Mouse (Mus musculus) olfactory bulb, adult 2 months (tissue): ENCODE results near the gene Aaed1. TPM values are rescaled to one million over a fixed set of nuclear protein-coding genes. Genes with fewer than 3 reads are reported as not detected.

Experiments
- H3K27ac ChIP-seq: fragments of 200-500 bp; 2 replicates; pipeline ENCODE4 v1.5.1; 2012; ENCODE audit warnings: low read depth, low read length; ENCODE audit not compliant: insufficient read depth
- H3K4me1 ChIP-seq: fragments of 200-500 bp; 2 replicates; pipeline ENCODE4 v1.6.1; 2012; ENCODE audit warnings: low read length; ENCODE audit not compliant: control insufficient read depth, insufficient read depth
- H3K4me3 ChIP-seq: fragments of 200-500 bp; 2 replicates; pipeline ENCODE4 v1.5.1; 2012; ENCODE audit warnings: mild to moderate bottlenecking, low read depth, low read length, moderate library complexity; ENCODE audit not compliant: insufficient read depth
- CTCF ChIP-seq: fragments of 200-500 bp; IDR thresholded peaks from 2 replicates; pipeline ENCODE4 v1.5.1; 2012; ENCODE audit warnings: low read depth, mild to moderate bottlenecking, low read length, moderate library complexity; ENCODE audit not compliant: insufficient read depth
- POLR2A ChIP-seq: fragments of 200-500 bp; IDR thresholded peaks from 2 replicates; pipeline ENCODE4 v1.6.1; 2012; ENCODE audit warnings: mild to moderate bottlenecking, low read depth, low read length, moderate library complexity; ENCODE audit not compliant: insufficient read depth
- WGBS: fragments of 180-500 bp; shearing (Covaris S2); methylation state at CpG from one replicate; pipeline ENCODE4 v1.1.7; 2018; 5-methylcytosine and 5-hydroxymethylcytosine counted together
- polyA plus RNA-seq: library from polyadenylated mRNA; stranded (reverse); fragments of >200 nt; gene quantifications from 2 replicates; pipeline ENCODE4 v1.2.4, GENCODE M21; 2012; ENCODE audit warnings: low replicate concordance; ENCODE audit not compliant: missing spikeins, insufficient read depth, insufficient read length

Gene Aaed1
- polyA plus RNA-seq, 1 experiment = not detected

- WGBS = 58% methylated on average over 4 of the region's 4 CpGs
Observed at GRCm38 (mm10) chr13:64335546-64336132, 23.1 kb upstream of the Aaed1 start.

GRCm38 (mm10) chr13:64333102-64333501 lies 20.6 kb upstream of the Aaed1 start:
- Histone ChIP-seq H3K4me1 (no peaks in the 10 kb centered on the region), H3K4me3 (no peak overlapping the region), H3K27ac (no peak overlapping the region)
- WGBS = 97% methylated on average over 3 of the region's 3 CpGs
- TF ChIP-seq POLR2A (no peak), CTCF (no peak)

More at GRCm38 (mm10) chr13:64335546-64336132, 23.1 kb upstream of the Aaed1 start:
- H3K4me1 ChIP-seq = no peaks in the 10 kb centered on the region
- TF ChIP-seq POLR2A (no peak), CTCF (no peak)
- no peak overlapping the region for H3K4me3 ChIP-seq
- no peak overlapping the region for H3K27ac ChIP-seq

DNA sequence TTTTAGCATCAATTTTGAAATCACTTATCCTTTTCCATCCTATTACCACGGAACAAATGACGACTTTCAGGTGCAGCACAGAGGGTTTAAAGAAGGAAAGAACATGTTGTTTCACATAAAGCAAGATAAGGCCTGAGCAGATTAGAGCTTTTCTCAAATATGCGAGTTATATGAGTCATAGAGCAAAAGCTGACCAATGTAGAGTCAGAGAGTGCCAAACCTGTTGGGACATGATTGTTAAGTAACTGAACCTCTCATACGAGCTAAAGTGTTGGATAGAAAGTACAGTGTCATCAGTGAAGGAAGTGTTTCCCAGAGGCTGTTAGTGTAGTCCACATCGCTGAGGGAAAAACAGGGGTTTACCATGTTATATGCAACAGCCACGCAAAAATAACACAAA lies 19.8 kb upstream of the Aaed1 start:
- WGBS = 87% methylated on average over 6 of the region's 6 CpGs
- TF ChIP-seq POLR2A = no peak
- TF ChIP-seq CTCF = no peak
- no peak overlapping the region for H3K4me3 ChIP-seq
- H3K4me1 ChIP-seq = no peaks in the 10 kb centered on the region
- H3K27ac ChIP-seq = no peak overlapping the region

DNA sequence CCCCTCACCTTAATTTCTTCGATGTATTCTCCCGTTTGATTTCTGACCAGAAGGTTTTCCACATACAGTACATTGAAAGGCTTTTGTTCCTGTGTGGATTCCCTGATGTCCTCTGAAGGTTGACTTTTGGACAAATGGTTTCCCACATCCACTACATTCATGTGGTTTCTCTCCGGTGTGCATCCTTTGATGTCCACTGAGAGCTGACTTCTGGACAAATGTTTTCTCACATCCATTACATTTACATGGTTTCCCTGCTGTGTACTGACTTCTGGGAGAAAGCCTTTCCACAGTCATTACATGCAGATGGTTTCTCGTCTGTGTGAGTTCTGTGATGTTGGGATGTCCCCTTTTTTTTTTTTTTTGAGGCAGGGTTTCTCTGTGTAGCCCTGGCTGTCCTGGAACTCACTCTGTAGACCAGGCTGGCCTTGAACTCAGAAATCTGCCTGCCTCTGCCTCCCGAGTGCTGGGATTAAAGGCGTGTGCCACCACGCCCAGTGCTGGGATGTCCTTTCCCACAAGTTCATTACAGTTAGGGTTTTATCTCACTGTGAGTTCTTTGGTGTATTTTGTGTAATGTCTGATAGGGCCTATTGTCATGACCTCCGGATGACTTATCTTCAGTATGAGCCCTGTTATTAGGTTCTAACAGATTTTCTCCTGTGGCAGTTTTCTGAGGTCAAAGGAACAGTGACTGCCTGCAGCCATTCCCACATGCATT lies 10.2 kb upstream of the Aaed1 start:
- Histone ChIP-seq H3K4me1 (no peaks in the 10 kb centered on the region), H3K27ac (no peak overlapping the region), H3K4me3 (no peak overlapping the region)
- TF ChIP-seq CTCF = no peak
- 86% methylated on average over 8 of the region's 8 CpGs for WGBS

- Histone ChIP-seq H3K4me3 (no peak overlapping the region), H3K27ac (no peak overlapping the region), H3K4me1 (no peaks in the 10 kb centered on the region)
- TF ChIP-seq POLR2A (no peak), CTCF (no peak)
- WGBS = 84% methylated on average over 8 of the region's 8 CpGs
Observed at GRCm38 (mm10) chr13:64320334-64320733, 7.8 kb upstream of the Aaed1 start.

DNA sequence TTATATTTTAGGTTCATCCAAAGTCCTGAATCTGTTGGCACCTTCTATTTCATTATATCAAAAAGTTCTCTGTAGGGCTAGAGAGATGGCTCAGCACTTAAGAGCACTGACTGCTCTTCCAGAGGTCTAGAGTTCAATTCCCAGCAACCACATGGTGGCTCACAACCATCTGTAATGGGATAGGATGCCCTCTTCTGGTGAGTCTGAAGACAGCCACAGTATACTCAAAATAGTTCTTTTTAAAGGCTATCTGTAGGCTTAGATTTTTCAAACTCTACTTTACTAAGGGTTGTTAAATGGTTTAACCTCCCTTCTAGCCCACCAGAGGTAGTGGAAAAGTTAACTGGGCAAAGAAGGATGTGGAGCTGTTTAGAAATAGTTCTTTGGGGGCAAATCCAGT lies 7.3 kb upstream of the Aaed1 start:
- Histone ChIP-seq H3K27ac (no peak overlapping the region), H3K4me3 (no peak overlapping the region), H3K4me1 (no peaks in the 10 kb centered on the region)
- TF ChIP-seq POLR2A (no peak), CTCF (no peak)

DNA sequence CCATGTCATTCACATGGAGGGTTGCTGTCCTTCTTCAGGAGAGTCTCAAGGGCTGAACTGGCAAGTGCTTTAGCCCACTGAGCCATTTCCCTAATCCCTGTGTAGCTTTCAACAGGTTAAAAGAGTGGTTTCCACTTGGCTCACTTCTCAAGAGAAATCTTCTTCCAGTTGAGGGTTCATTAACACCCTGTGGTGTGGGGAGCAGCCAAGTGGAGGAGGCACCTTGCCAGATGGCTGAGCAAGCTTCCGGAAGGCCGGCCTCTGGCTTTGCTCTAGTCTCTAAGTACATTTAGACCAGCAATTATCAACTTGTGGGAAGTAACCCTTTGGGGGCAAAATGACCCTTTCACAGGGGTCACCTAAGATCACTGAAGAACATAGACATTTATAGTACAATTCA lies 5.8 kb upstream of the Aaed1 start:
- no peak overlapping the region for H3K4me3 ChIP-seq
- no peak overlapping the region for H3K27ac ChIP-seq
- no peaks in the 10 kb centered on the region for H3K4me1 ChIP-seq
- 38% methylated on average over 2 of the region's 2 CpGs for WGBS
- TF ChIP-seq CTCF (no peak), POLR2A (no peak)

DNA sequence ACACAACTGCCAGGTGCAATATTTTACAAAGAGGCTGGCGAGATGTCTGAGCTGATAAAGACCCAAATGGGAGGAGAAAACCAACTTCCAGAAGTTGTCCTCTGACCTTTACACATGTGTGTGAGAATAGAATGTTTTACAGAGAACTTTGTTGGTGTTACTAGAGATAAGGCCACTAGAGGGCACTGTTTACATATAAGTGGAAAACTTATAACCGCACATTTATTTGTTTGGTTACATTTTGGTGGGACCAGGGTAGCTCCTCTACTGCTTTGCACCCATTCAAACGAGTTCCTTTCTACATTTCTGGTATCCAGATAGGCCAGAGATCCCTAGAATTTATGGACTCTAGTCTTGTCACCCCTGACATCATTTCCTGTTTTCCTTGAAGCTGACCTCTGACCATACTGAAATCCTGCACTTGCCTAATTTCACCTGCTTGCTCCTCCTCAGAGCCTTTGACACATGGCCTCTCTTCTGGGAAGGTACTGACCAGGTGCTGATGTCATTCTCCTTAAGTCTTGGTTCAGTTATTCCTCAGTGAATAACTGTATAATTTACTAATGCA lies 3.1 kb upstream of the Aaed1 start:
- Histone ChIP-seq H3K4me3 (no peak overlapping the region), H3K4me1 (0 out of 2 replicates have a peak, but pooled peaks cover under 1% of the 10 kb centered on the region), H3K27ac (no peak overlapping the region)
- TF ChIP-seq POLR2A (no peak), CTCF (no peak)
- WGBS = under 1% methylated on average over 3 of the region's 3 CpGs

DNA sequence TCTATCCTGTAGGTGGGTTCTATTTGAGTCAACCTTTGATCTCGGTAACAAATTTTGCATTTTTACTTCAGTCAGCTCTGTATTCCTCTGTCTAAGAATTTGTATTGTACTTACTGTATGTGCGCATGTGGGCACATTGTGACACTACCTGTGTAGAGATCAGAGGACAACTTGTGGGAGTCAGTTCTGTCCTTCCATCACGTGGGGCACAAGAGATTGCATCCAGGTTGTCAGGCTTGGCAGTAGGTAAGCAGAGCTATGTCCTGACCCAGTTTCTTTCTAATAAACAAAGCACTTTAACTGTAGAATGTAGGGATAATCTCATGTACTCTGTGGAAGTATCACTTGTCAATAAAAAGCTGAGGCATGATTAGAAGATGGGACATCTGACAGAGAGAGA lies 1.5 kb upstream of the Aaed1 start:
- TF ChIP-seq POLR2A (no peak), CTCF (no peak)
- H3K27ac ChIP-seq = no peak overlapping the region
- H3K4me3 ChIP-seq = no peak overlapping the region
- peaks cover 10% of the 10 kb centered on the region; the same call in 1 of the 2 replicates for H3K4me1 ChIP-seq
- WGBS = 68% methylated on average over 3 of the region's 3 CpGs

GRCm38 (mm10) chr13:64312916-64313289 lies 393 bp upstream of the Aaed1 start:
- WGBS = 2% methylated on average over 2 of the region's 2 CpGs
- Histone ChIP-seq H3K4me1 (peaks cover 10% of the 10 kb centered on the region; the same call in 1 of the 2 replicates), H3K4me3 (peak overlapping the region; percentile 70; the same call in 1 of the 2 replicates), H3K27ac (0 out of 2 replicates have a peak overlapping the region, but pooled peaks have one; percentile 25)
- TF ChIP-seq CTCF (no peak), POLR2A (no peak)
